Mouse (Mus musculus): ENCODE results near the gene Sf3b4. TPM values are rescaled to one million over a fixed set of nuclear protein-coding genes. Genes with fewer than 3 reads are reported as not detected.
"Not testable (repeated sequence)": the region's sequence is repeated elsewhere in the genome, so short reads cannot be mapped to it uniquely, and the experiment has no call there.

The Sf3b4 gene
- polyA plus RNA-seq, 1 experiment from 2014 or later = 103 TPM

DNA sequence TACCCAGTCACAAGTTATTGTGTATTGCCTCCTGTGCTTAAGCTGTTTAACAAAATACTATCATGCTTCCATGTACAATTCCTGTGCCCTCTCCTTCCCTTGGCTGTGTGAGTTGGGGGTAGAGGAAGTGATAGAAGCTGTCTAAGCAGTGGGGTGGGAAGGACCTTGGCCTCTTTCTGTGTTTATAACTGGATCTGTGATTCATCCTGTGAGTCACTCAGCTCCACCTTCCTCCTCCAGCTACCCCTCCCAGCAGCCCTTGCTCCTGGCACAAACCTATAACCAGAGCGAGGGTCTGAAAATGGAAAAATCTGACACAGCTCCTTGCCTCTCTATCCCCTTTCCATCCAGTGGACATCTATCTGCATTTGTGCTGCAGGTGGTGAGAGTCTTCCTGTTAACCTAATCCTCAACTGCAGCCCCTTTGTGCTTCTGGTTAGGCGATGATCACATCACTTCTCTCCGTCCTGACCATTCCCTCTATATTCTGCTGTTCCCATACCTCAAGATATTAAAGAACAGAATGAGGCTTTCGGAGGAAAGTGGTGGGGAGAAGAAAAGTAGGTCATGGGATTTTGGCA lies 11.8 kb upstream of the Sf3b4 start:
- Histone ChIP-seq H3K4me1 (replicated peaks) (peaks cover 21% of the 10 kb centered on the region; the same call in 1 of the 2 replicates), H3K9ac (no peak overlapping the region), H3K36me3 (peaks cover 8% of the 10 kb centered on the region), H3K4me3 (replicated peaks) (no peak overlapping the region), H3K27me3 (peaks cover 54% of the 10 kb centered on the region), H3K4me2 (peak overlapping the region; percentile 51; the same call in 1 of the 2 replicates), H3K27ac (peak overlapping the region; percentile 59), H3K9me3 (replicated peaks) (no peaks in the 10 kb centered on the region)
- DNase-seq = no peak
- WGBS (ENCODE audit: insufficient replicate concordance) = 39% methylated on average over 4 of the region's 4 CpGs
- 0 out of 2 replicates have a peak, but pooled peaks have one; percentile 24 for ATAC-seq (ENCODE audit: low read depth)

DNA sequence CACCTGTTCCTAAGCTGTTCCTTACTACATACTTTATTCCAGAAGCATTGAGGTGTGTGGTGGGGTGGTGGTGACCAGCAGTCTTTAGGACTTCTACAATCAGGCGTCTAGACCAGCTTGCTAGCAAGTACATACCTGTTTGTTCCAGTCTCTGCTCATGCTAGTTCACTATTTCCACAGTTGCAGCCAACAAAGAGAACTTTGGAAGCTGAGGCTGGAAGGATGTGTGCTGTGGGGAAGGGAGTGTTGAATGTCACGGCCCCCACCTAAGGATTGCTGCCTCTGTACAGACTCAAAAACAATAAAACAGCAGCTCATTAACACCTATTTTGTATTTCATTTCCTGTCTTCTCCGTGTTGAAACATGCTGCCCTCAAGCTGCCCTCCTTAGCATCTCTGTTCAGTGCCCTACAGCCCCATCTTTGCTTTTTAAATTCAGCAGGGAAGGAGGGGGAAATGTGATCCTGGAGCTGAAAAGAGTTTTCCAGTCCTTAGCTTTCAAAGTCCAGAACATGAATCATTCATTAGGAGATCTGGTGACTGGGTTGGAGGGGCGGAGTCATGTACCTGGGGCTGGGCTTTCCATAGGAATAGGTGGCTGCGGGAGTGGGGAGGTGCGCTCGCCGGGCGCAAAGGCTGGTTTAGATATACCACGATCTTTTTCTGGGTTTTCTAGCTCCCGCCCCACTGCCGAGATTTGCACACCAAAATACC lies 11.2 kb upstream of the Sf3b4 start:
- Histone ChIP-seq H3K27ac (peak overlapping the region; percentile 59), H3K4me2 (peak overlapping the region; percentile 51), H3K9me3 (replicated peaks) (no peaks in the 10 kb centered on the region), H3K4me1 (replicated peaks) (peaks cover 21% of the 10 kb centered on the region; the same call in 1 of the 2 replicates), H3K27me3 (peaks cover 54% of the 10 kb centered on the region), H3K9ac (no peak overlapping the region), H3K4me3 (replicated peaks) (peak overlapping the region; percentile 45), H3K36me3 (peaks cover 1% of the 10 kb centered on the region; the same call in 1 of the 2 replicates)
- ATAC-seq (ENCODE audit: low read depth) = peak; percentile 68
- DNase-seq = no peak
- WGBS (ENCODE audit: insufficient replicate concordance) = 5% methylated on average over 12 of the region's 12 CpGs

- peak within 1 kb of the TSS; percentile 39 for H3K9ac ChIP-seq
- 13% methylated on average over 15 of the region's 16 CpGs for WGBS (ENCODE audit: insufficient replicate concordance)
- H3K4me1 ChIP-seq (replicated peaks) = peaks cover 21% of the 10 kb centered on the region; the same call in 1 of the 2 replicates
- no peaks in the 10 kb centered on the region for H3K36me3 ChIP-seq
- H3K4me2 ChIP-seq = peak within 1 kb of the TSS; percentile 51
- H3K9me3 ChIP-seq (replicated peaks) = no peaks in the 10 kb centered on the region
- H3K4me3 ChIP-seq (replicated peaks) = peak within 1 kb of the TSS; percentile 45
- ATAC-seq (ENCODE audit: low read depth) (no peak), DNase-seq (no peak)
- peak within 1 kb of the TSS; percentile 59 for H3K27ac ChIP-seq
- peaks cover 54% of the 10 kb centered on the region for H3K27me3 ChIP-seq
These were observed 10.0 kb upstream of the Sf3b4 start, which contains the start of gene Mtmr11 for GRCm38 (mm10) chr3:96161869-96162840. TSS of gene Mtmr11 (plus strand) at chr3:96162004.

- H3K9ac ChIP-seq = no peak overlapping the region
- WGBS (ENCODE audit: insufficient replicate concordance) = 73% methylated on average over 6 of the region's 6 CpGs
- H3K27ac ChIP-seq = no peak overlapping the region
- H3K4me2 ChIP-seq = peak overlapping the region; percentile 51; the same call in 1 of the 2 replicates
- H3K9me3 ChIP-seq (replicated peaks) = no peaks in the 10 kb centered on the region
- H3K4me1 ChIP-seq (replicated peaks) = peaks cover 21% of the 10 kb centered on the region; the same call in 1 of the 2 replicates
- no peak overlapping the region for H3K4me3 ChIP-seq (replicated peaks)
- ATAC-seq (ENCODE audit: low read depth) (no peak), DNase-seq (no peak)
- peaks cover 54% of the 10 kb centered on the region for H3K27me3 ChIP-seq
- H3K36me3 ChIP-seq = no peaks in the 10 kb centered on the region
These were observed 9.1 kb upstream of the Sf3b4 start for GRCm38 (mm10) chr3:96163040-96163439.

DNA sequence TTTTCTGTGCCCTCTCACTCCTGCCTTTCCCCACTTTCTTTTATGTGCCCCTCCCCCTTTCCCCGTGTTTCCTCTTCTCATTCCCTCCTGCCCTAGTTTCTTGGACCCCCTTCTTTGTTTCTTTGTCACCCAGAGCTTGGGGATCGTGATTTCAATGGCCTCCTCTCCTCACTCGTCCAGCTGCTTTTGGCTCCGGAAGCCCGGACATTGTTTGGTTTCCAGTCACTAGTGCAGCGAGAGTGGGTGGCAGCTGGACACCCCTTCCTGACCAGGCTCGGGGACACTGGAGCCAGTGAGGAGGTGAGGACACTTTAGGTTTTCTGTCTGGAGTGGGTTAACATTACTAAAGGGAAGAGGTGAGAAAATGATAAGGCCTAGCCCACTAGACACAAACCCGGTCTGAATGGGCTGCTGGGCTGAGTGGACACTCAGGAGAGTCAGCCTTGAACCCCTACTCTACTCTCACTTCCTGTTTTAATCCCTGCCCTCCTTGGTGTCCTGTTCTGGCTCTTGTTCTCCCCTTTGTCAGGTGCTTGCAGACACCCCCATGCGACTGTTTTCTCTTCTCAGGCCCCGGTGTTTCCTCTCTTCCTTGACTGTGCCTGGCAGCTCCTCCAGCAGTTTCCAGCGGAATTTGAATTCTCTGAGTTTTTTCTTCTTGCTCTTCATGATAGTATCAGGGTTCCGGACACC lies 3.5 kb upstream of the Sf3b4 start:
- WGBS (ENCODE audit: insufficient replicate concordance) = 64% methylated on average over 12 of the region's 12 CpGs
- H3K4me2 ChIP-seq = no peak overlapping the region
- no peak overlapping the region for H3K4me3 ChIP-seq (replicated peaks)
- H3K27me3 ChIP-seq = peaks cover 14% of the 10 kb centered on the region
- H3K9ac ChIP-seq = no peak overlapping the region
- H3K4me1 ChIP-seq (replicated peaks) = peaks cover 37% of the 10 kb centered on the region
- DNase-seq (no peak), ATAC-seq (ENCODE audit: low read depth) (no peak)
- peaks cover 4% of the 10 kb centered on the region; the same call in 1 of the 2 replicates for H3K36me3 ChIP-seq
- H3K27ac ChIP-seq = no peak overlapping the region
- no peaks in the 10 kb centered on the region for H3K9me3 ChIP-seq (replicated peaks)

DNA sequence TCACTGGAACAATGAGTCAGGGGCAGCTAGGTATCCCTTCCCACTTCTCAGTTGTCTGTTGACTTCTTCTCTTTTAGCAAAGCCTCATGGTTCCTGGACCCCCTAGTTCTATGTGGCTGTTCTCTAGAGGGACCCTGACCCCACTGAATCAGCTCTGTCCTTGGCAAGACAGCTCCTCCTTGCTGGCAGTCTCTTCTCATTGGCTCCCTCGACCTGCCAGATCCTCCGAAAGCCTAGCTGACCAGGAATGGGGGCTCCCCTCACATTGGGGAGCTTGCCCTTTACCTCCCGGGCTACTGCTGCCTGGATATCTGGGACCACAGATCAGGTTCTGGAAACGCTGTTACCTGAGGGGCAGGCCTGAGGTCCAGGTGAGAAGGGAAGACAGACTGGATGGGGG lies 1.9 kb upstream of the Sf3b4 start:
- no peaks in the 10 kb centered on the region for H3K9me3 ChIP-seq (replicated peaks)
- DNase-seq = no peak
- no peak overlapping the region for H3K4me3 ChIP-seq (replicated peaks)
- 74% methylated on average over 4 of the region's 4 CpGs for WGBS (ENCODE audit: insufficient replicate concordance)
- no peaks in the 10 kb centered on the region for H3K27me3 ChIP-seq
- ATAC-seq (ENCODE audit: low read depth) = no peak
- 0 out of 2 replicates have a peak overlapping the region, but pooled peaks have one; percentile 96 for H3K27ac ChIP-seq
- H3K4me1 ChIP-seq (replicated peaks) = peaks cover 53% of the 10 kb centered on the region
- 0 out of 2 replicates have a peak overlapping the region, but pooled peaks have one; percentile 88 for H3K9ac ChIP-seq
- no peak overlapping the region for H3K4me2 ChIP-seq
- peaks cover 20% of the 10 kb centered on the region for H3K36me3 ChIP-seq

DNA sequence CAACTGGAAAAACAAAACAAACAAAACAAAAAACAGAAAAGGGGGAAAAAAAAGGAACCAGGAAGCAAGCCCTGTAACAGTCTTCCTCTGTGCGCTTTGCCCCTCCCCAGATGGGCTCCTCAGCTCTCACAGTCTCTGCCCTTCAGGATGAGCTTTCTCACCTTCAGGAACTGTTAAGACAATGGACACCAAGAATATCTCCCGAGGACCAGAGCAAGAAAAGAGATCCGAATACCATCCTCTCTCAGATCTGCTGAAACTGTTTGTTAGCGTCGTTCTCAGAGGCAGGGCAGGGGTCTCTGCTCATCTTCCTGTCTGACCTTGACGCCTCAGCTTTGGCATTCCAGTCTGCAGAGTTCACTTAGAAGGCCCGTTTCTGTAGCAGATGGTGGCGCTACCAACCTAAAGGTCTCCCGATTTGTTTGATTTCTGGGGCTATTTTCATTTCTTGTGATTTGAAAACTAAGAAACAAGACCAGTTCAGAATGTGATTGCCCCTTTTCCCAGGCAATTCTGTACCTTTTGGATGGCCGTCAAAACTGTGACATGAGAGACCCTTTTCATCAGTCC lies 1.1 kb upstream of the Sf3b4 start:
- no peak for DNase-seq
- H3K9ac ChIP-seq = peak overlapping the region; percentile 88
- WGBS (ENCODE audit: insufficient replicate concordance) = 41% methylated on average over 10 of the region's 10 CpGs

GRCm38 (mm10) chr3:96171583-96172196 lies 442 bp upstream of the Sf3b4 start:
- no peaks in the 10 kb centered on the region for H3K9me3 ChIP-seq (replicated peaks)
- H3K36me3 ChIP-seq = peaks cover 34% of the 10 kb centered on the region
- DNase-seq = no peak
- peaks cover 60% of the 10 kb centered on the region for H3K4me1 ChIP-seq (replicated peaks)
- peak overlapping the region; percentile 90 for H3K4me3 ChIP-seq (replicated peaks)
- ATAC-seq (ENCODE audit: low read depth) = no peak
- H3K4me2 ChIP-seq = peak overlapping the region; percentile 85
- no peaks in the 10 kb centered on the region for H3K27me3 ChIP-seq
- peak overlapping the region; percentile 88 for H3K9ac ChIP-seq
- WGBS (ENCODE audit: insufficient replicate concordance) = 14% methylated on average over 18 of the region's 18 CpGs
- peak overlapping the region; percentile 96 for H3K27ac ChIP-seq

More for the DNA sequence above, 1.1 kb upstream of the Sf3b4 start:
- Histone ChIP-seq H3K4me1 (replicated peaks) (peaks cover 54% of the 10 kb centered on the region), H3K4me3 (replicated peaks) (peak overlapping the region; percentile 90), H3K9me3 (replicated peaks) (no peaks in the 10 kb centered on the region), H3K4me2 (peak overlapping the region; percentile 85), H3K27me3 (no peaks in the 10 kb centered on the region), H3K36me3 (peaks cover 28% of the 10 kb centered on the region), H3K27ac (peak overlapping the region; percentile 96)
- no peak for ATAC-seq (ENCODE audit: low read depth)

DNA sequence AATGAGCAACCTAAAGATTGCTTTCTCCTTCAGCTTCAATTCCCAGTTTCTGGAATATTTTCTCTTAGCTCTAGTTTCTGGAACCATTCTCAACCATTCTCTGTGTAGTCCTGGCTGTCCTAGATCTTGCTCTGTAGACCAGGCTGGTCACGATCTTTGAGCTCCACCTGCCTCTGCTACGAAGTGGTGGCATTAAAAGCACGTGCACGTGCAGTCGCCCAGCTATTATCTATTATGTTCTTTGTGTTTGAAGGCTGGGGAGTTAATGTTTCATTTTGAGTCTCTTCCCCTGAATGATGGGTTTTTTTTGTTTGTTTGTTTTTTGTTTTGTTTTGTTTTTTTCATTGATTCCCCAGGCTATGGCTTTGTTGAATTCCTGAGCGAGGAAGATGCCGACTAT lies 1.1 kb downstream of the Sf3b4 start:
- Histone ChIP-seq H3K36me3 (peaks cover 48% of the 10 kb centered on the region), H3K9me3 (replicated peaks) (no peaks in the 10 kb centered on the region), H3K27me3 (no peaks in the 10 kb centered on the region), H3K4me2 (peak overlapping the region; percentile 85), H3K9ac (peak overlapping the region; percentile 88), H3K27ac (peak overlapping the region; percentile 96), H3K4me1 (replicated peaks) (peaks cover 60% of the 10 kb centered on the region), H3K4me3 (replicated peaks) (peak overlapping the region; percentile 90)
- DNase-seq (no peak), ATAC-seq (ENCODE audit: low read depth) (no peak)
- 22% methylated on average over 7 of the region's 7 CpGs for WGBS (ENCODE audit: insufficient replicate concordance)

DNA sequence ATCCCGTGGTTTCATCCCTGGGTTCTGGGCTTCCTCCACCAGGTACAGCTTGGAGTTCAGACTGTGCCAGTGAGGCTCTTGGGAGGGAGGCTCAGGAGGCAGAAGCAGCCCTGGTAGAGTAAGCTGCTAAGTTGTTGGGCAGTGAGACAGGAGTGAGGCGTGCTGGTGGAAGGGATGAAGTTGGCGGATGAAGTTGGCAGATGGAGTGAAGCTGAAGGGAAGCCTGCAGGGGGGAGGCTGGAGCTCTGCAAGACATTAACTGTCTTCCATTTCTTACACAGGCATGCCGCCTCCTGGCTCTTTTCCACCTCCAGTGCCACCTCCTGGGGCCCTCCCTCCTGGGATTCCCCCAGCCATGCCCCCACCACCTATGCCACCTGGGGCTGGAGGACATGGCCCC lies 1.9 kb downstream of the Sf3b4 start:
- Histone ChIP-seq H3K9ac (peak overlapping the region; percentile 62), H3K4me2 (peak overlapping the region; percentile 85), H3K4me3 (replicated peaks) (peak overlapping the region; percentile 90), H3K36me3 (peaks cover 55% of the 10 kb centered on the region), H3K4me1 (replicated peaks) (peaks cover 53% of the 10 kb centered on the region)
- ATAC-seq (ENCODE audit: low read depth); H3K27me3 ChIP-seq; H3K9me3 ChIP-seq (replicated peaks); H3K27ac ChIP-seq; DNase-seq: not testable (repeated sequence)
- 77% methylated on average over 4 of the region's 4 CpGs for WGBS (ENCODE audit: insufficient replicate concordance)
